Mouse (Mus musculus) layer of hippocampus, postnatal 36 days (tissue): Measurements from ENCODE around the gene Gm765. TPM values are rescaled to one million over a fixed set of nuclear protein-coding genes. Genes with fewer than 3 reads are reported as not detected.

ENCODE experiments used
- DNase-seq, 2 experiments: peaks; one replicate each; pipeline ENCODE4 v3.0.0; 2022
- total RNA-seq, 2 experiments: library from RNA; stranded (reverse); gene quantifications; 2 replicates each; pipeline ENCODE4 v1.2.3; 2021

The Gm765 gene
- total RNA-seq = not detected

GRCm38 (mm10) chr6:98342654-98343053 is at the start of gene Gm765:
Gm765 (minus strand) TSS chr6:98342754.
- no peak for DNase-seq

- peak in 1 of 2 experiments; percentile 7 for DNase-seq
Observed at GRCm38 (mm10) chr6:98385487-98385886, 42.9 kb upstream of the Gm765 start.

- no peak for DNase-seq
Observed at GRCm38 (mm10) chr6:98384431-98384830, 41.9 kb upstream of the Gm765 start.

- DNase-seq = no peak
Observed at GRCm38 (mm10) chr6:98383411-98383810, 40.9 kb upstream of the Gm765 start.

GRCm38 (mm10) chr6:98366199-98366598 is 23.6 kb upstream of the Gm765 start:
- no peak for DNase-seq

- no peak for DNase-seq
Observed at GRCm38 (mm10) chr6:98355271-98355670, 12.7 kb upstream of the Gm765 start.

- no peak for DNase-seq
Observed at GRCm38 (mm10) chr6:98353285-98353684, 10.7 kb upstream of the Gm765 start.

GRCm38 (mm10) chr6:98332714-98333113 is 9.8 kb downstream of the Gm765 start:
- no peak for DNase-seq

GRCm38 (mm10) chr6:98311659-98312058 is 30.9 kb downstream of the Gm765 start:
- no peak for DNase-seq

- no peak for DNase-seq
Observed at GRCm38 (mm10) chr6:98307647-98308046, 34.9 kb downstream of the Gm765 start.

GRCm38 (mm10) chr6:98307159-98307558 is 35.4 kb downstream of the Gm765 start:
- DNase-seq = no peak

GRCm38 (mm10) chr6:98292064-98292463 is 50.5 kb downstream of the Gm765 start:
- DNase-seq = no peak

GRCm38 (mm10) chr6:98288316-98288715 is 54.2 kb downstream of the Gm765 start:
- DNase-seq = no peak

GRCm38 (mm10) chr6:98287521-98287920 is 55.0 kb downstream of the Gm765 start:
- no peak for DNase-seq

- no peak for DNase-seq
Observed at GRCm38 (mm10) chr6:98285190-98285589, 57.4 kb downstream of the Gm765 start.

GRCm38 (mm10) chr6:98282791-98283190 is 59.8 kb downstream of the Gm765 start:
- no peak for DNase-seq

GRCm38 (mm10) chr6:98271553-98271952 is 71.0 kb downstream of the Gm765 start:
- no peak for DNase-seq

GRCm38 (mm10) chr6:98262961-98263360 is 79.6 kb downstream of the Gm765 start:
- DNase-seq = no peak

GRCm38 (mm10) chr6:98259016-98259415 is 83.5 kb downstream of the Gm765 start:
- DNase-seq = no peak

- DNase-seq = no peak
Observed at GRCm38 (mm10) chr6:98246449-98246848, 96.1 kb downstream of the Gm765 start.

- no peak for DNase-seq
Observed at GRCm38 (mm10) chr6:98243186-98243585, 99.4 kb downstream of the Gm765 start.

- DNase-seq = no peak
Observed at GRCm38 (mm10) chr6:98240561-98241272, 101.8 kb downstream of the Gm765 start.

GRCm38 (mm10) chr6:98234097-98234496 is 108.5 kb downstream of the Gm765 start:
- DNase-seq = no peak

- no peak for DNase-seq
Observed at GRCm38 (mm10) chr6:98223923-98224322, 118.6 kb downstream of the Gm765 start.

GRCm38 (mm10) chr6:98221970-98222369 is 120.6 kb downstream of the Gm765 start:
- peak in 1 of 2 experiments; percentile 7 for DNase-seq
